Mouse (Mus musculus) left cerebral cortex, adult 11 months (tissue): ENCODE results near the gene Ubxn11.
"Not testable (repeated sequence)": the region's sequence is repeated elsewhere in the genome, so short reads cannot be mapped to it uniquely, and the experiment has no call there.

Experiments
- DNase-seq: peaks from one replicate; pipeline ENCODE4 v3.0.0; 2022; ENCODE audit warnings: low spot score

Ubxn11 gene

GRCm38 (mm10) chr4:134144297-134144696, 41.9 kb downstream of the Ubxn11 start:
- DNase-seq: not testable (repeated sequence)

GRCm38 (mm10) chr4:134149389-134149788, 47.0 kb downstream of the Ubxn11 start:
- no peak for DNase-seq

GRCm38 (mm10) chr4:134152112-134152511, 49.7 kb downstream of the Ubxn11 start:
- DNase-seq: no peak

- DNase-seq: no peak
These were observed 51.3 kb downstream of the Ubxn11 start for GRCm38 (mm10) chr4:134153656-134154055.

GRCm38 (mm10) chr4:134154354-134154753, 52.0 kb downstream of the Ubxn11 start:
- no peak for DNase-seq

- no peak for DNase-seq
These were observed 53.2 kb downstream of the Ubxn11 start for GRCm38 (mm10) chr4:134155531-134155930.

GRCm38 (mm10) chr4:134155961-134156465, 53.6 kb downstream of the Ubxn11 start:
- DNase-seq: no peak

- peak; percentile 30 for DNase-seq
These were observed 54.4 kb downstream of the Ubxn11 start for GRCm38 (mm10) chr4:134156744-134157143.

- DNase-seq: no peak
These were observed 55.2 kb downstream of the Ubxn11 start for GRCm38 (mm10) chr4:134157558-134157957.

- DNase-seq: no peak
These were observed 56.4 kb downstream of the Ubxn11 start for GRCm38 (mm10) chr4:134158774-134159173.

GRCm38 (mm10) chr4:134160071-134160470, 57.7 kb downstream of the Ubxn11 start:
- DNase-seq: not testable (repeated sequence)

GRCm38 (mm10) chr4:134164591-134164990, 62.2 kb downstream of the Ubxn11 start:
- no peak for DNase-seq

- DNase-seq: no peak
These were observed 62.7 kb downstream of the Ubxn11 start for GRCm38 (mm10) chr4:134165024-134165423.

GRCm38 (mm10) chr4:134165548-134166465, 63.4 kb downstream of the Ubxn11 start:
- DNase-seq: no peak

GRCm38 (mm10) chr4:134166906-134167305, 64.5 kb downstream of the Ubxn11 start:
- no peak for DNase-seq

GRCm38 (mm10) chr4:134172391-134172790, 70.0 kb downstream of the Ubxn11 start:
- DNase-seq: no peak
